Mouse (Mus musculus): ENCODE data around the gene Peak1. TPM values are rescaled to one million over a fixed set of nuclear protein-coding genes. Genes with fewer than 3 reads are reported as not detected.

Peak1 gene
- total and polyA plus RNA-seq, 2 experiments from 2014 or later = 4.1 to 7.7 TPM

- 77% methylated on average over 6 of the region's 6 CpGs for WGBS
- no peak for TF ChIP-seq CTCF (IDR thresholded peaks at IDR 0.05; ENCODE audit: low read depth)
- Histone ChIP-seq H3K4me3 (ENCODE audit: low read depth, low read length) (no peak overlapping the region), H3K27ac (ENCODE audit: low read depth, low read length) (no peak overlapping the region), H3K4me1 (ENCODE audit: insufficient read depth) (no peaks in the 10 kb centered on the region), H3K9me3 (ENCODE audit: low read length) (peaks cover 6% of the 10 kb centered on the region), H3K36me3 (ENCODE audit: insufficient read depth) (no peaks in the 10 kb centered on the region), H3K4me2 (ENCODE audit: low read depth) (no peak overlapping the region), H3K9ac (no peak overlapping the region), H3K27me3 (ENCODE audit: insufficient read depth, low read length) (no peaks in the 10 kb centered on the region)
- DNase-seq (no peak), ATAC-seq (no peak)
These were observed 162.0 kb downstream of the Peak1 start for GRCm38 (mm10) chr9:56255676-56256432.

- TF ChIP-seq CTCF (IDR thresholded peaks at IDR 0.05; ENCODE audit: low read depth) = no peak
- no peaks in the 10 kb centered on the region for H3K9me3 ChIP-seq (ENCODE audit: low read length)
- H3K27ac ChIP-seq (ENCODE audit: low read depth, low read length) = no peak overlapping the region
- H3K9ac ChIP-seq = no peak overlapping the region
- ATAC-seq (no peak), DNase-seq (no peak)
- no peaks in the 10 kb centered on the region for H3K36me3 ChIP-seq (ENCODE audit: insufficient read depth)
- no peaks in the 10 kb centered on the region for H3K4me1 ChIP-seq (ENCODE audit: insufficient read depth)
- WGBS = 81% methylated on average over 8 of the region's 8 CpGs
- no peaks in the 10 kb centered on the region for H3K27me3 ChIP-seq (ENCODE audit: insufficient read depth, low read length)
- no peak overlapping the region for H3K4me3 ChIP-seq (ENCODE audit: low read depth, low read length)
- H3K4me2 ChIP-seq (ENCODE audit: low read depth) = no peak overlapping the region
These were observed 173.5 kb downstream of the Peak1 start for GRCm38 (mm10) chr9:56244336-56244735.

- Histone ChIP-seq H3K27me3 (ENCODE audit: insufficient read depth, low read length) (no peaks in the 10 kb centered on the region), H3K27ac (ENCODE audit: low read depth, low read length) (no peak overlapping the region), H3K9me3 (ENCODE audit: low read length) (no peaks in the 10 kb centered on the region), H3K4me1 (ENCODE audit: insufficient read depth) (no peaks in the 10 kb centered on the region), H3K9ac (no peak overlapping the region), H3K4me2 (ENCODE audit: low read depth) (no peak overlapping the region), H3K36me3 (ENCODE audit: insufficient read depth) (no peaks in the 10 kb centered on the region), H3K4me3 (ENCODE audit: low read depth, low read length) (no peak overlapping the region)
- no peak for ATAC-seq
- WGBS = 89% methylated on average over 7 of the region's 7 CpGs
- TF ChIP-seq CTCF (IDR thresholded peaks at IDR 0.05; ENCODE audit: low read depth) = no peak
- DNase-seq = no peak
These were observed 174.0 kb downstream of the Peak1 start for GRCm38 (mm10) chr9:56243885-56244284.

- no peak for TF ChIP-seq CTCF (IDR thresholded peaks at IDR 0.05; ENCODE audit: low read depth)
- ATAC-seq (no peak), DNase-seq (no peak)
- no peak overlapping the region for H3K9ac ChIP-seq
- H3K9me3 ChIP-seq (ENCODE audit: low read length) = no peaks in the 10 kb centered on the region
- H3K27ac ChIP-seq (ENCODE audit: low read depth, low read length) = no peak overlapping the region
- H3K36me3 ChIP-seq (ENCODE audit: insufficient read depth) = no peaks in the 10 kb centered on the region
- H3K4me1 ChIP-seq (ENCODE audit: insufficient read depth) = no peaks in the 10 kb centered on the region
- no peak overlapping the region for H3K4me2 ChIP-seq (ENCODE audit: low read depth)
- no peak overlapping the region for H3K4me3 ChIP-seq (ENCODE audit: low read depth, low read length)
- 76% methylated on average over 3 of the region's 3 CpGs for WGBS
- no peaks in the 10 kb centered on the region for H3K27me3 ChIP-seq (ENCODE audit: insufficient read depth, low read length)
These were observed 175.2 kb downstream of the Peak1 start for GRCm38 (mm10) chr9:56242686-56243085.

- Histone ChIP-seq H3K9ac (no peak overlapping the region), H3K9me3 (ENCODE audit: low read length) (no peaks in the 10 kb centered on the region), H3K4me2 (ENCODE audit: low read depth) (no peak overlapping the region), H3K36me3 (ENCODE audit: insufficient read depth) (no peaks in the 10 kb centered on the region), H3K4me3 (ENCODE audit: low read depth, low read length) (no peak overlapping the region), H3K27me3 (ENCODE audit: insufficient read depth, low read length) (no peaks in the 10 kb centered on the region), H3K27ac (ENCODE audit: low read depth, low read length) (no peak overlapping the region), H3K4me1 (ENCODE audit: insufficient read depth) (no peaks in the 10 kb centered on the region)
- no peak for TF ChIP-seq CTCF (IDR thresholded peaks at IDR 0.05; ENCODE audit: low read depth)
- WGBS = 91% methylated on average over 5 of the region's 5 CpGs
- ATAC-seq (no peak), DNase-seq (no peak)
These were observed 176.8 kb downstream of the Peak1 start for GRCm38 (mm10) chr9:56241076-56241475.

- no peak overlapping the region for H3K27ac ChIP-seq (ENCODE audit: low read depth, low read length)
- no peak overlapping the region for H3K4me3 ChIP-seq (ENCODE audit: low read depth, low read length)
- WGBS = 17% methylated on average over 6 of the region's 6 CpGs
- no peaks in the 10 kb centered on the region for H3K9me3 ChIP-seq (ENCODE audit: low read length)
- no peak overlapping the region for H3K4me2 ChIP-seq (ENCODE audit: low read depth)
- H3K27me3 ChIP-seq (ENCODE audit: insufficient read depth, low read length) = no peaks in the 10 kb centered on the region
- H3K36me3 ChIP-seq (ENCODE audit: insufficient read depth) = no peaks in the 10 kb centered on the region
- DNase-seq (no peak), ATAC-seq (peak; percentile 54; the same call in 1 of the 2 replicates)
- H3K9ac ChIP-seq = no peak overlapping the region
- TF ChIP-seq CTCF (IDR thresholded peaks at IDR 0.05; ENCODE audit: low read depth) = no peak
- H3K4me1 ChIP-seq (ENCODE audit: insufficient read depth) = 0 out of 2 replicates have a peak, but pooled peaks cover 2% of the 10 kb centered on the region
These were observed 182.0 kb downstream of the Peak1 start for GRCm38 (mm10) chr9:56235871-56236298.

- 0 out of 2 replicates have a peak, but pooled peaks cover 2% of the 10 kb centered on the region for H3K4me1 ChIP-seq (ENCODE audit: insufficient read depth)
- no peak for TF ChIP-seq CTCF (IDR thresholded peaks at IDR 0.05; ENCODE audit: low read depth)
- no peak overlapping the region for H3K4me3 ChIP-seq (ENCODE audit: low read depth, low read length)
- ATAC-seq (no peak), DNase-seq (no peak)
- 80% methylated on average over 5 of the region's 5 CpGs for WGBS
- H3K9me3 ChIP-seq (ENCODE audit: low read length) = no peaks in the 10 kb centered on the region
- H3K4me2 ChIP-seq (ENCODE audit: low read depth) = no peak overlapping the region
- no peak overlapping the region for H3K9ac ChIP-seq
- no peaks in the 10 kb centered on the region for H3K36me3 ChIP-seq (ENCODE audit: insufficient read depth)
- H3K27ac ChIP-seq (ENCODE audit: low read depth, low read length) = no peak overlapping the region
- H3K27me3 ChIP-seq (ENCODE audit: insufficient read depth, low read length) = no peaks in the 10 kb centered on the region
These were observed 182.6 kb downstream of the Peak1 start for GRCm38 (mm10) chr9:56235281-56235680.

Measured in forebrain, postnatal 0 days (tissue).